Mouse (Mus musculus): ENCODE data around the gene Adgrv1. TPM values are rescaled to one million over a fixed set of nuclear protein-coding genes. Genes with fewer than 3 reads are reported as not detected.
"Not testable (repeated sequence)": the region's sequence is repeated elsewhere in the genome, so short reads cannot be mapped to it uniquely, and the experiment has no call there.

The Adgrv1 gene
- 16.6 and 20.4 TPM in 2 replicates for polyA plus RNA-seq (2015; fragmentation: Nextera tagmentation; extraction: Ambion mirVana)

DNA sequence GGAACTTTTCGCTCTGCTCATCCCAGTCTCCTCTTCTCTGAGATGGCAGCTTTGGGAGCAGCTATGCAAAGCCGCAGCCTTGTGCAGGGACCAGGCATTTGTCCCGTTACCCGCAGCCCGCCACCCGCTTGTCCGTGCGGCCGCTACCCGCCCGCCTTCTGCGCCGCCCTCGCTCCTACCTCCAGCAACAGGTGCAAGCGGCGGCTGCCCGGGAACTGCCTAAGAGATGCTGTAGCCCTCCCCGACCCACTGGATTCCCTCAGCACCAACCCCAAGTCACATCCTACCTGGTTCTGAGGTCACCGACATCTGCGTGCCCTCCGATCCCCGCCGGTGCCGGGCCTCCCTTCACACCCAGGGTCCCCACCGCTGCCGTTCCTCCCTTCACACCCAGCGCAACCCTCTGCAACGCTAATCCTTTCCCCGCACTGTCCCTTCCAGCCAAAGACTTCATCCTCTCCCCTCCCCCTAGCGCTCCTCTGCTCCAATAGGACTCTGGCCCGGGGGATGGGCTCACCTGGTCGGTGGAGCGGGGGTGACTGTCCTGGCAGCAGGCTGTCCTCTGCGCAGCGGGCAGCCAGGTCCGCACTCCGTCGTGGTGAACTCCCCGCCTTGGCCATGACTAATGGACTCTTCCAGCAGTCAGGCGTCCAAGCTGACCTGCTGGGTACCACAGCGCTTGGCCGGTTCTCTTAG lies at the start of gene Adgrv1:
TSS of gene Adgrv1 (minus strand) at position 435 of the 696 bp plus-strand sequence.
- ATAC-seq (ENCODE audit: low read depth), result peak; percentile 99
- Histone ChIP-seq H3K36me3 (no peaks in the 10 kb centered on the region), H3K27me3 (no peaks in the 10 kb centered on the region), H3K4me3 (peak within 1 kb of the TSS; percentile 64), H3K9ac (peak within 1 kb of the TSS; percentile 75), H3K9me3 (no peaks in the 10 kb centered on the region), H3K4me2 (peak within 1 kb of the TSS; percentile 93), H3K27ac (replicated peaks) (peak within 1 kb of the TSS; percentile 49), H3K4me1 (replicated peaks) (peaks cover 32% of the 10 kb centered on the region)
- 0% methylated on average over 42 of the region's 42 CpGs for WGBS

GRCm38 (mm10) chr13:81675333-81675732 lies 42.4 kb upstream of the Adgrv1 start:
- WGBS, result 87% methylated on average over 8 of the region's 8 CpGs
- H3K36me3 ChIP-seq, result peaks cover 34% of the 10 kb centered on the region
- H3K27ac ChIP-seq (replicated peaks), result no peak overlapping the region
- H3K9me3 ChIP-seq, result no peaks in the 10 kb centered on the region
- no peaks in the 10 kb centered on the region for H3K27me3 ChIP-seq
- ATAC-seq (ENCODE audit: low read depth), result no peak
- H3K4me1 ChIP-seq (replicated peaks), result no peaks in the 10 kb centered on the region
- H3K4me3 ChIP-seq, result no peak overlapping the region
- H3K4me2 ChIP-seq, result no peak overlapping the region
- H3K9ac ChIP-seq, result no peak overlapping the region

GRCm38 (mm10) chr13:81667713-81668112 lies 34.8 kb upstream of the Adgrv1 start:
- H3K27me3 ChIP-seq, result no peaks in the 10 kb centered on the region
- no peaks in the 10 kb centered on the region for H3K4me1 ChIP-seq (replicated peaks)
- WGBS, result 89% methylated on average over 5 of the region's 5 CpGs
- H3K4me3 ChIP-seq, result no peak overlapping the region
- no peak for ATAC-seq (ENCODE audit: low read depth)
- no peak overlapping the region for H3K4me2 ChIP-seq
- H3K36me3 ChIP-seq, result peaks cover 57% of the 10 kb centered on the region
- H3K27ac ChIP-seq (replicated peaks), result no peak overlapping the region
- H3K9ac ChIP-seq, result no peak overlapping the region
- no peaks in the 10 kb centered on the region for H3K9me3 ChIP-seq

DNA sequence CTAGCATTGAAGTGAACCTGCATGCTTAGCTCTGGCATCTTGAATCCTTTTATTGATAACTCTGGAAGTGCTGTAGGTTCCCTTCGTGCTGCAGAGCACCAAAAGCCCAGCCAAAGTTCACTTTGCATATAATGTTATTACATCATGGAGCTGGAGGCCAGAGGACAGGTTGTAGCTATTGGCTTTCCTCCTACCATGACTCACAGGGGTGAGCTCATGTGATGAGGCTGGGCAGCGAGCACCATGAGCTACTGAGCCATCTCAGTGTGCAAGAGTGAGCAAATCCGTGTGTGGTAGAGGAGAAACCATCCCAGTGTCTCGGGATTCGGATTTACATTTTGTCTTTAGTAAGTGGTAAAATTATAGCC lies 31.4 kb upstream of the Adgrv1 start:
- H3K4me1 ChIP-seq (replicated peaks), result peaks cover under 1% of the 10 kb centered on the region; the same call in 1 of the 2 replicates
- H3K4me2 ChIP-seq, result no peak overlapping the region
- H3K27ac ChIP-seq (replicated peaks), result no peak overlapping the region
- no peaks in the 10 kb centered on the region for H3K27me3 ChIP-seq
- peaks cover 49% of the 10 kb centered on the region for H3K36me3 ChIP-seq
- no peak for ATAC-seq (ENCODE audit: low read depth)
- WGBS, result 85% methylated on average over 5 of the region's 5 CpGs
- H3K9me3 ChIP-seq, result no peaks in the 10 kb centered on the region
- no peak overlapping the region for H3K4me3 ChIP-seq
- no peak overlapping the region for H3K9ac ChIP-seq

- H3K27ac ChIP-seq (replicated peaks), result no peak overlapping the region
- H3K9ac ChIP-seq, result no peak overlapping the region
- WGBS, result 87% methylated on average over 12 of the region's 12 CpGs
- ATAC-seq (ENCODE audit: low read depth), result no peak
- H3K36me3 ChIP-seq, result peaks cover 43% of the 10 kb centered on the region
- no peak overlapping the region for H3K4me3 ChIP-seq
- H3K9me3 ChIP-seq, result no peaks in the 10 kb centered on the region
- no peak overlapping the region for H3K4me2 ChIP-seq
- no peaks in the 10 kb centered on the region for H3K27me3 ChIP-seq
- H3K4me1 ChIP-seq (replicated peaks), result peaks cover 6% of the 10 kb centered on the region
These were observed 30.8 kb upstream of the Adgrv1 start for GRCm38 (mm10) chr13:81663566-81664330.

DNA sequence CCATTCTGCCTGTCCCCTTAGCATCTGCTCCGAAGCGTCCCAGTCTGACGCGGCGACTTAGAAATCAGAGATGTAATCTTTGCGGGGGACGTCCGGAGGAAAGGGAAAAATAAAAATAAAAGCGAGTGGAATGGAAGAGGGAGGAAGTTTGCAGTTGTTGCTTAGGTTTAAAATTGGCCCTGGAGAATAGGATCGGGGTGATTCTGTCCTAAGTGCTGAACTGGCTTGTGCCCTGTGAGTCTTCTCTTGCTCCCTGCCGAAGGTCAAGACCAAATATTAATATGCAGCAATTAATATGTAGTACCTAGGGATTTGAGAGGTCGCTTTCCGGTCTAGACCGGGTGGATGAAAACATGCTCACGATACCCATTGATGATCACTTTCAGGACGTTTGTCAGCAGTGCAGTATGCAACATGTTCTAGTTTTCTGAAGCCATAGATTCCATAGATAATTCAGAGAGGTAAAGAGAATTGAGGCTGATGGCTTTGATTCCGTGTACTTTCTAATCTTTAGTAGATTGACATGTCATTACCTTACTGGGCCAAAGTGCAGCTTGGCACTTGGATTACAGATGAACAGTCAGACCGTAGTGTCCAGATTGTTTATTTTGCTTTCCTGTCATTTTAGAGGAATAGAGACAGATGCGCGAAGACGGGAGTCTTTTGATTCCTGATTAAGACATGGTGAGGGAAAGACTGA lies 25.2 kb upstream of the Adgrv1 start:
- 10% methylated on average over 21 of the region's 21 CpGs for WGBS
- ATAC-seq (ENCODE audit: low read depth), result peak; percentile 20
- Histone ChIP-seq H3K9me3 (no peaks in the 10 kb centered on the region), H3K27me3 (no peaks in the 10 kb centered on the region), H3K36me3 (peaks cover 2% of the 10 kb centered on the region; the same call in 1 of the 2 replicates), H3K27ac (replicated peaks) (peak overlapping the region; percentile 92), H3K4me1 (replicated peaks) (peaks cover 18% of the 10 kb centered on the region), H3K9ac (peak overlapping the region; percentile 91), H3K4me3 (peak overlapping the region; percentile 86), H3K4me2 (peak overlapping the region; percentile 82)

DNA sequence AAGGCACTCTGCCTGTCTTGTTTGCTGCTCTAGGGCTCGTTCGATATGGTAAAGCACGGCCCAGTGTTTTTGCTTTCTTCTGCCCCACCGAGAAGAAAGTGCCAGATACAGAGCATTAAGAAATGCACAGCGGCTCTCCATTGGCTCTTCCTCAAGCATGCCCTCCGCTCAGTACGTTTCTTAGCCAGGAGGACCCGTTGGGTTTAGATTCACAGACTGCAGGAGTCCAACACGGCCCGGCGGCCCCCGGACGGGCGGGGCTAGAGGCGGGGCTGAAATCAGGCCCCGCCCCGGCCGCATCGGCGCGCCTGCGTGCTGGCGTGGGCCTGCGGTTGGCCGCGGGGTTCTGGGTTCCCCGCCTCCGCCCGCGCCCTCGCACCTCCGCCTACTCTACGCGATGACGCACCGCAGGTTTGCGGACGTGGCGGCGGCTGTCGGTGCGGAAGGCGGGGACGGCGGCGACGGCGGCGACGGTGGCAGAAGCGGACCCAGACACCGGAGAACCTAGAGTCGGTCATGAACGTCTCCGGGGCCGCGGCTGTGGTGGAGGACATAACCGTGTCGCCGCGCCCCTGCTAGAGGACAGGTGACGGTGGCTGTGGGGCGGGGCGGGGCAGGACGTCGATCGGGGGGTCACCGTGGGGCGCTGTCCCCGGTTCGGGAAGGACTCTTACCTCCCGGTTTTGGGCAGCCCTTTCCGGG lies 24.5 kb upstream of the Adgrv1 start, which contains the start of gene Lysmd3:
TSS of gene Lysmd3 (plus strand) at position 313 of the 702 bp plus-strand sequence.
- WGBS, result 2% methylated on average over 73 of the region's 73 CpGs
- H3K4me1 ChIP-seq (replicated peaks), result peaks cover 18% of the 10 kb centered on the region
- H3K9me3 ChIP-seq, result no peaks in the 10 kb centered on the region
- H3K4me3 ChIP-seq, result peak within 1 kb of the TSS; percentile 86
- H3K9ac ChIP-seq, result peak within 1 kb of the TSS; percentile 91
- peaks cover 2% of the 10 kb centered on the region; the same call in 1 of the 2 replicates for H3K36me3 ChIP-seq
- peak within 1 kb of the TSS; percentile 92 for H3K27ac ChIP-seq (replicated peaks)
- no peaks in the 10 kb centered on the region for H3K27me3 ChIP-seq
- peak within 1 kb of the TSS; percentile 82 for H3K4me2 ChIP-seq
- ATAC-seq (ENCODE audit: low read depth), result peak; percentile 100

GRCm38 (mm10) chr13:81657008-81657350 lies 24.0 kb upstream of the Adgrv1 start:
- 12% methylated on average over 5 of the region's 5 CpGs for WGBS

GRCm38 (mm10) chr13:81656091-81656850 lies 23.3 kb upstream of the Adgrv1 start:
- Histone ChIP-seq H3K36me3 (no peaks in the 10 kb centered on the region), H3K4me1 (replicated peaks) (peaks cover 18% of the 10 kb centered on the region), H3K4me2 (peak overlapping the region; percentile 82), H3K27me3 (no peaks in the 10 kb centered on the region), H3K27ac (replicated peaks) (0 out of 2 replicates have a peak overlapping the region, but pooled peaks have one; percentile 14), H3K9me3 (no peaks in the 10 kb centered on the region), H3K9ac (no peak overlapping the region), H3K4me3 (0 out of 2 replicates have a peak overlapping the region, but pooled peaks have one; percentile 86)
- 7% methylated on average over 14 of the region's 14 CpGs for WGBS
- ATAC-seq (ENCODE audit: low read depth), result no peak

More at GRCm38 (mm10) chr13:81657008-81657350, 24.0 kb upstream of the Adgrv1 start:
- H3K4me2 ChIP-seq, result peak overlapping the region; percentile 82
- H3K9me3 ChIP-seq, result no peaks in the 10 kb centered on the region
- H3K4me3 ChIP-seq, result peak overlapping the region; percentile 86
- ATAC-seq (ENCODE audit: low read depth), result no peak
- H3K27me3 ChIP-seq, result no peaks in the 10 kb centered on the region
- H3K27ac ChIP-seq (replicated peaks), result peak overlapping the region; percentile 92
- H3K4me1 ChIP-seq (replicated peaks), result peaks cover 18% of the 10 kb centered on the region
- H3K9ac ChIP-seq, result peak overlapping the region; percentile 62
- H3K36me3 ChIP-seq, result peaks cover 2% of the 10 kb centered on the region; the same call in 1 of the 2 replicates

GRCm38 (mm10) chr13:81650382-81650781 lies 17.4 kb upstream of the Adgrv1 start:
- not testable (repeated sequence) for H3K4me3 ChIP-seq; H3K27ac ChIP-seq (replicated peaks); H3K9ac ChIP-seq; H3K9me3 ChIP-seq; H3K36me3 ChIP-seq; ATAC-seq (ENCODE audit: low read depth); H3K4me1 ChIP-seq (replicated peaks); H3K27me3 ChIP-seq; H3K4me2 ChIP-seq
- 87% methylated on average over 5 of the region's 6 CpGs for whole genome bisulfite sequencing

GRCm38 (mm10) chr13:81646348-81646747 lies 13.4 kb upstream of the Adgrv1 start:
- 90% methylated on average over 6 of the region's 6 CpGs for WGBS
- Histone ChIP-seq H3K9ac (no peak overlapping the region), H3K4me2 (no peak overlapping the region), H3K27me3 (no peaks in the 10 kb centered on the region), H3K27ac (replicated peaks) (no peak overlapping the region), H3K4me1 (replicated peaks) (peaks cover 9% of the 10 kb centered on the region; the same call in 1 of the 2 replicates), H3K36me3 (no peaks in the 10 kb centered on the region), H3K4me3 (no peak overlapping the region), H3K9me3 (no peaks in the 10 kb centered on the region)
- ATAC-seq (ENCODE audit: low read depth), result no peak

All from neural tube, embryonic 13.5 days (tissue).